Mouse (Mus musculus) frontal cortex, postnatal 14 days (tissue): ENCODE measurements around the gene Mia.

ENCODE experiments used
- DNase-seq, 2 experiments: peaks; one replicate each; pipeline ENCODE4 v3.0.0; 2022; ENCODE audit warnings: low spot score in 2 of 2

The Mia gene

GRCm38 (mm10) chr7:27160921-27161320 is 20.0 kb downstream of the Mia start:
- no peak for DNase-seq

DNA sequence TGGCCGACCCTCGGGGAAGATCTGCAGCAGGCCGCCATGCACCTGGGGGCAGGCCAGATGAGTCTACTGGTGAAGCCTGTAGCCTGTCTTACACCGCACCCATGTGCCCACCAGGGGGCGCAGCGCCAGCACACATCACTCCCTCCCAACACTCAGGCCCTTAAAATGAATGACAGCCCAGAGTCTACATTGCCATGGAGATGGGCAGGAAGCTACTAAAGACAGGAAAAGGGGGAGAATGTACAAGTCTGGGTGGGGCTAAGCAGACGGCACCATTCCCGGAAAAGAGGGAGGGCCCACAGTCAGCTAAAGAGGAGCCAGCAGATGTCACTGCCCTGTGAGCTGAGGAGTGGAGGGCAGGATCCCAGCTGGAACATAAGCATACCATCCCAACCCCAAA is 21.1 kb downstream of the Mia start:
- DNase-seq, result peak; percentile 80 to 87

- no peak for DNase-seq
These were observed 21.7 kb downstream of the Mia start for GRCm38 (mm10) chr7:27159256-27159655.

- DNase-seq, result no peak
These were observed 22.8 kb downstream of the Mia start for GRCm38 (mm10) chr7:27158171-27158570.

DNA sequence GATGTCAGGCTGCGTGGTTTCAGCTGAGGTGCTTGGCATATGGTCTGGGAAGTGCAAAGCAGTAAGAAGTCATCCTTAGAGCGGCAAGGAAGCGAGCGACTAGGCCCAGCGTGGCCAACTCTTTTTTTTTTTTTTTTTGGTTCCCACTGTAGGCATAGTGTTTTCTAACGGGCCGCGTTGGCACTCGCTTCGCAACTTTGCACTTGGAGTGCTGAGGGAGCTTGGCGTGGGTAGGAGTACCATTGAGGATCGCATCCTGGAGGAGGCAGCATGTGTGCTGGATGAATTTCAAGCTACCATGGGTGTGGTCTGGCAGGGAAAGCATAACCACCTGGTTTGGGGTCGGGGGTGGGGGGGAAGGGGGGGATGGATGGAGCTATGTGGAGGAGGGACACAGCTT is 25.0 kb downstream of the Mia start:
- DNase-seq, result no peak

GRCm38 (mm10) chr7:27153205-27153764 is 27.7 kb downstream of the Mia start, which contains the start of gene Cyp2t4:
TSS of gene Cyp2t4 (plus strand) at chr7:27153714.
- DNase-seq, result no peak

DNA sequence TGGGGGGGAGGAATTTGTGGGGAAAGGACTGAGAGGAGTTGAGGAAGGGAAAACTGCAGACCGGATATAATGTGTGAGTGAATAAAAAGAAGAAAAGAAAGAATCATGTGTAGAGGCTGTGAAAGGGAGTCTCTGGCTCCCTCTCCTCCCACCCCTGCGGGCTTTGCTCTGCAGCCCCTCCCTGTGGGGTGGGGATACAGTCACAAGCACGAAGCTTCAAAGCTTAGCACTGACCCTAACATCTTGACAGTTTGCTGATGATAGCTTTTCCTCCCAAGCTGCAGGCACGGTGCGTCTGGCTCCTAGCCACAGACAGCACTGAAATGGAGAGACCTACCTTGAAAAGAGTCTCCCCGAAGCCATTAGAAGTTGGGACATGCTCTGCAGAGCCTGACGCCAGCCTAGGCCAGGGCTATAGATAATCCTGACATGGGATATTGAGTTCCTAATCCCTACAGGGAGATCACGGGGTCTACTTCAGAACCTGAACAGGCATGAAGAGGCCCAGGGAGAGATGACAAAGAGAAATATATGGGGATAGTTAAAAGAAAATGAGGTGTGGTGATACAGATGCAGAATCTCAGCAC is 44.5 kb downstream of the Mia start:
- DNase-seq, result no peak

- no peak for DNase-seq
These were observed 47.2 kb downstream of the Mia start for GRCm38 (mm10) chr7:27133757-27134156.

DNA sequence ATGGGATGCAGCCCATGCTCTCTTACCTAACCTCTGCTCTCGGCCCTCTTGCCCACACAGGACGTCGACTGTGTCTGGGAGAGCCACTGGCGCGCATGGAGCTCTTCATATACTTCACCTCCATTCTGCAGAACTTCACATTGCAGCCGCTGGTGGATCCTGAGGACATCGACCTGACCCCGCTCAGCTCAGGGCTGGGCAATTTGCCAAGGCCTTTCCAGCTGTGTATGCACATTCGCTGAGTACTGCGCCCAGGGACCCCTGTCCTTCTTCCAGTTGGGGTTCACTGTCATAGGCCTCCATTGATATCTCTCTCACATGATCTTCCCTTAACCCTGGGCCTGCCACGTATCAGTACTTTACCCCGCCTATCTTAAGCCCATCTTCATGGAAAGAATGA is 47.8 kb downstream of the Mia start:
- DNase-seq, result no peak

- peak in 1 of 2 experiments; percentile 32 for DNase-seq
These were observed 48.4 kb downstream of the Mia start for GRCm38 (mm10) chr7:27132588-27132987.

DNA sequence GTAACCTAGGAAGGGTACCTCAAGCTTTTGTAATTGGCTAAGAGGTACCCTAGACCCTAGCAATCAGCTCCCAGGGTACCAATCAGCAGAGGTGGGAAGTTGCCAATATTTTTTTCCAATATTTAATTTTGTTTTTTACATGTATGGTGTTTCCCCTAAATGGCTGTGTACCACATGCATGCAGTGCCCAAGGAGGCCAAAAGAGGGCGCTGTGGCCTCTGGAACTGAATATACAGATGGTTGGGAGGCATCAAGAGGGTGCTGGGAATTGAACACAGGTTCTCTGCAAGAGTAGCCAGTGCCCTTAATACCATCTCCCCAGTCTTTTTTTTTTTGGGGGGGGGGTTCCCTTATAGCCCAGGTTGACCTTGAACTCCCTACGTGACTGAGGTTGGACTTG is 49.6 kb downstream of the Mia start:
- DNase-seq, result no peak

- DNase-seq, result no peak
These were observed 50.2 kb downstream of the Mia start for GRCm38 (mm10) chr7:27130521-27131370.

DNA sequence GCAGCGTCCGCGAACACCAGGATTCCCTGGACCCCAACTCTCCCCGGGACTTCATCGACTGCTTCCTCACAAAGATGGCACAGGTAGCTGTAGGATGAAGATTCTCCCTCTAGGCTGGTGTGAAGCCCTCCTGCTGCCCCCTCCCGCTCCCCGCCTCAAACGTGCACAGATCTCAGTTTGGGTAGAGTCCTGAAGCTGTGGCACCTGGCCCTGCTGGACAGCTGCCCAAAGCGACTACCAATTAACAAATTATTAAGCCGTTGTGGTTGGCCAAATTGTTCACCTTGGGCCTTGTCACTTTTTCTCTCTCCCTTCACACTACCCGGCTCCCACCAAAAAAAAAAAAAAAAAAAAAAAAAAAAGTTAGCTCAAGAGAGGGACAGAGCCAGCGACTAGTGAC is 51.1 kb downstream of the Mia start:
- no peak for DNase-seq
